Mouse (Mus musculus) neural tube, embryonic 11.5 days (tissue): ENCODE results near the gene Slc28a3. TPM values are rescaled to one million over a fixed set of nuclear protein-coding genes. Genes with fewer than 3 reads are reported as not detected.

Experiments
- ATAC-seq: fragments of 200-750 bp; cut with Nextera tagmentation; 2 replicates; pipeline ENCODE4 v1.8.0; 2017; ENCODE audit warnings: moderate number of reproducible peaks, mild to moderate bottlenecking, moderate TSS enrichment, moderate library complexity; ENCODE audit not compliant: insufficient read depth, low FRiP score, low TSS enrichment
- DNase-seq: peaks from one replicate; pipeline ENCODE4 v3.0.0-alpha.2; 2015; ENCODE audit warnings: low spot score
- H3K27ac ChIP-seq: fragments of 300-500 bp; sonication (generic); 2 replicates; pipeline ENCODE4 v1.5.1; 2014; ENCODE audit warnings: low read depth, mild to moderate bottlenecking, low read length
- H3K27me3 ChIP-seq: fragments of 300-500 bp; sonication (generic); 2 replicates; pipeline ENCODE4 v1.6.1; 2014; ENCODE audit warnings: mild to moderate bottlenecking, low read length, mixed read lengths; ENCODE audit not compliant: control insufficient read depth, insufficient read depth
- H3K36me3 ChIP-seq: fragments of 300-500 bp; sonication (generic); 2 replicates; pipeline ENCODE4 v1.6.1; 2014; ENCODE audit warnings: mild to moderate bottlenecking, low read length, moderate library complexity, mixed read lengths; ENCODE audit not compliant: control insufficient read depth, insufficient read depth
- H3K4me1 ChIP-seq: fragments of 300-500 bp; sonication (generic); 2 replicates; pipeline ENCODE4 v1.6.1; 2014; ENCODE audit warnings: low read length, mixed read lengths; ENCODE audit not compliant: control insufficient read depth, insufficient read depth
- H3K4me2 ChIP-seq: fragments of 300-500 bp; sonication (generic); 2 replicates; pipeline ENCODE4 v1.6.1; 2014; ENCODE audit warnings: low read depth, mild to moderate bottlenecking, moderate library complexity
- H3K4me3 ChIP-seq: fragments of 300-500 bp; sonication (generic); 2 replicates; pipeline ENCODE4 v1.5.1; 2014; ENCODE audit warnings: low read depth, low read length
- H3K9ac ChIP-seq: fragments of 300-500 bp; sonication (generic); 2 replicates; pipeline ENCODE4 v1.6.1; 2014; ENCODE audit warnings: mild to moderate bottlenecking, low read length
- H3K9me3 ChIP-seq: fragments of 300-500 bp; sonication (generic); 2 replicates; pipeline ENCODE4 v1.6.1; 2016; ENCODE audit warnings: low read length; ENCODE audit not compliant: control insufficient read depth
- WGBS: fragments of 180-500 bp; shearing (Covaris S2); extraction: QIAGEN DNeasy Blood & Tissue Kit; methylation state at CpG from one replicate; pipeline ENCODE4 v1.1.7; 2014; 5-methylcytosine and 5-hydroxymethylcytosine counted together
- polyA plus RNA-seq: library from polyadenylated mRNA; unstranded; fragments of >200 nt; fragmentation: Nextera tagmentation; extraction: Ambion mirVana; gene quantifications from 2 replicates; pipeline ENCODE4 v1.2.1, GENCODE M21; 2014

Gene Slc28a3
- not detected in 2 replicates for polyA plus RNA-seq

GRCm38 (mm10) chr13:58610716-58611115, at the start of gene Slc28a3:
Slc28a3 (minus strand) TSS chr13:58610877.
- Histone ChIP-seq H3K4me1 (no peaks in the 10 kb centered on the region), H3K27me3 (peaks cover 6% of the 10 kb centered on the region; the same call in 1 of the 2 replicates), H3K27ac (no peak within 1 kb of the TSS), H3K4me3 (no peak within 1 kb of the TSS), H3K9me3 (no peaks in the 10 kb centered on the region), H3K36me3 (no peaks in the 10 kb centered on the region), H3K4me2 (no peak within 1 kb of the TSS), H3K9ac (no peak within 1 kb of the TSS)
- WGBS, result 7% methylated on average over 12 of the region's 12 CpGs
- no peak for DNase-seq
- no peak for ATAC-seq

GRCm38 (mm10) chr13:58657987-58658386, 47.3 kb upstream of the Slc28a3 start:
- H3K27ac ChIP-seq, result no peak overlapping the region
- ATAC-seq, result no peak

GRCm38 (mm10) chr13:58656885-58657284, 46.2 kb upstream of the Slc28a3 start:
- no peak for ATAC-seq
- Histone ChIP-seq H3K27ac (no peak overlapping the region), H3K9ac (no peak overlapping the region), H3K9me3 (no peaks in the 10 kb centered on the region), H3K4me3 (no peak overlapping the region), H3K4me1 (no peaks in the 10 kb centered on the region), H3K4me2 (no peak overlapping the region), H3K36me3 (no peaks in the 10 kb centered on the region), H3K27me3 (no peaks in the 10 kb centered on the region)
- WGBS, result 61% methylated on average over 3 of the region's 3 CpGs
- no peak for DNase-seq

More at GRCm38 (mm10) chr13:58657987-58658386, 47.3 kb upstream of the Slc28a3 start:
- Histone ChIP-seq H3K4me1 (no peaks in the 10 kb centered on the region), H3K9ac (no peak overlapping the region), H3K4me2 (no peak overlapping the region), H3K4me3 (no peak overlapping the region), H3K36me3 (no peaks in the 10 kb centered on the region), H3K9me3 (no peaks in the 10 kb centered on the region), H3K27me3 (no peaks in the 10 kb centered on the region)
- 38% methylated on average over 9 of the region's 9 CpGs for WGBS
- DNase-seq, result peak; percentile 35

- DNase-seq (no peak), ATAC-seq (no peak)
- H3K4me1 ChIP-seq, result no peaks in the 10 kb centered on the region
- no peak overlapping the region for H3K9ac ChIP-seq
- H3K4me3 ChIP-seq, result no peak overlapping the region
- no peaks in the 10 kb centered on the region for H3K27me3 ChIP-seq
- H3K9me3 ChIP-seq, result no peaks in the 10 kb centered on the region
- no peak overlapping the region for H3K27ac ChIP-seq
- WGBS, result 76% methylated on average over 10 of the region's 10 CpGs
- no peak overlapping the region for H3K4me2 ChIP-seq
- no peaks in the 10 kb centered on the region for H3K36me3 ChIP-seq
Measured at GRCm38 (mm10) chr13:58655552-58655951, 44.9 kb upstream of the Slc28a3 start.

- DNase-seq (peak; percentile 76), ATAC-seq (no peak)
- no peak overlapping the region for H3K4me3 ChIP-seq
- no peaks in the 10 kb centered on the region for H3K27me3 ChIP-seq
- no peaks in the 10 kb centered on the region for H3K9me3 ChIP-seq
- H3K27ac ChIP-seq, result no peak overlapping the region
- no peak overlapping the region for H3K9ac ChIP-seq
- no peak overlapping the region for H3K4me2 ChIP-seq
- H3K36me3 ChIP-seq, result no peaks in the 10 kb centered on the region
- WGBS, result 10% methylated on average over 6 of the region's 6 CpGs
- H3K4me1 ChIP-seq, result no peaks in the 10 kb centered on the region
Measured at GRCm38 (mm10) chr13:58640330-58640729, 29.7 kb upstream of the Slc28a3 start.

- H3K9ac ChIP-seq, result no peak overlapping the region
- ATAC-seq, result peak; percentile 50; the same call in 1 of the 2 replicates
Measured at GRCm38 (mm10) chr13:58638950-58639349, 28.3 kb upstream of the Slc28a3 start.

GRCm38 (mm10) chr13:58637360-58638002, 26.8 kb upstream of the Slc28a3 start:
- peak; percentile 72 for DNase-seq
- no peaks in the 10 kb centered on the region for H3K9me3 ChIP-seq
- no peak overlapping the region for H3K27ac ChIP-seq
- no peaks in the 10 kb centered on the region for H3K27me3 ChIP-seq
- H3K4me3 ChIP-seq, result no peak overlapping the region
- H3K9ac ChIP-seq, result no peak overlapping the region
- H3K4me1 ChIP-seq, result no peaks in the 10 kb centered on the region
- no peaks in the 10 kb centered on the region for H3K36me3 ChIP-seq
- ATAC-seq, result no peak
- no peak overlapping the region for H3K4me2 ChIP-seq
- 21% methylated on average over 13 of the region's 13 CpGs for WGBS

More at GRCm38 (mm10) chr13:58638950-58639349, 28.3 kb upstream of the Slc28a3 start:
- no peak overlapping the region for H3K27ac ChIP-seq
- DNase-seq, result peak; percentile 67
- no peaks in the 10 kb centered on the region for H3K36me3 ChIP-seq
- no peak overlapping the region for H3K4me3 ChIP-seq
- WGBS, result 52% methylated on average over 4 of the region's 4 CpGs
- H3K9me3 ChIP-seq, result no peaks in the 10 kb centered on the region
- H3K27me3 ChIP-seq, result no peaks in the 10 kb centered on the region
- no peaks in the 10 kb centered on the region for H3K4me1 ChIP-seq
- no peak overlapping the region for H3K4me2 ChIP-seq

GRCm38 (mm10) chr13:58633887-58634286, 23.2 kb upstream of the Slc28a3 start:
- DNase-seq (no peak), ATAC-seq (no peak)
- Histone ChIP-seq H3K9me3 (no peaks in the 10 kb centered on the region), H3K27ac (no peak overlapping the region), H3K4me2 (no peak overlapping the region), H3K27me3 (no peaks in the 10 kb centered on the region), H3K9ac (no peak overlapping the region), H3K4me3 (no peak overlapping the region), H3K36me3 (no peaks in the 10 kb centered on the region), H3K4me1 (peaks cover 3% of the 10 kb centered on the region; the same call in 1 of the 2 replicates)
- 24% methylated on average over 4 of the region's 4 CpGs for WGBS

GRCm38 (mm10) chr13:58630756-58631155, 20.1 kb upstream of the Slc28a3 start:
- DNase-seq (no peak), ATAC-seq (no peak)
- peaks cover 3% of the 10 kb centered on the region; the same call in 1 of the 2 replicates for H3K4me1 ChIP-seq
- H3K9ac ChIP-seq, result no peak overlapping the region
- no peak overlapping the region for H3K27ac ChIP-seq
- no peak overlapping the region for H3K4me2 ChIP-seq
- H3K36me3 ChIP-seq, result no peaks in the 10 kb centered on the region
- H3K9me3 ChIP-seq, result no peaks in the 10 kb centered on the region
- 38% methylated on average over 10 of the region's 10 CpGs for WGBS
- no peaks in the 10 kb centered on the region for H3K27me3 ChIP-seq
- H3K4me3 ChIP-seq, result no peak overlapping the region
